Mouse (Mus musculus) ES-E14 (cell line): ENCODE data around the gene Tbx6. TPM values are rescaled to one million over a fixed set of nuclear protein-coding genes. Genes with fewer than 3 reads are reported as not detected.
"Not testable (repeated sequence)": the region's sequence is repeated elsewhere in the genome, so short reads cannot be mapped to it uniquely, and the experiment has no call there.

Experiments used
- DNase-seq: peaks from one replicate; pipeline ENCODE4 v3.0.0-alpha.2; 2013; ENCODE audit warnings: low read depth, low spot score
- H3K27ac ChIP-seq: 2 replicates; pipeline ENCODE4 v1.5.1; 2012; ENCODE audit warnings: low read depth, mild to moderate bottlenecking, low read length, moderate library complexity, mixed read lengths; ENCODE audit not compliant: poor library complexity, insufficient read depth, severe bottlenecking
- H3K36me3 ChIP-seq: 2 replicates; pipeline ENCODE4 v1.6.1; 2012; ENCODE audit warnings: mild to moderate bottlenecking, low read length, moderate library complexity, mixed read lengths; ENCODE audit not compliant: control insufficient read depth, poor library complexity, insufficient read depth, severe bottlenecking
- H3K4me1 ChIP-seq, 2 experiments: fragments of 150-350 bp in 1 of 2; sonication (generic) in 1 of 2; 2 replicates each; pipeline ENCODE4 v1.6.1; 2012; ENCODE audit warnings: low read length in 2 of 2, mild to moderate bottlenecking in 1 of 2, mixed read lengths in 1 of 2; ENCODE audit not compliant: control insufficient read depth in 2 of 2, insufficient read depth in 2 of 2, poor library complexity in 1 of 2
- H3K4me3 ChIP-seq, 2 experiments: fragments of 150-350 bp in 1 of 2; sonication (generic) in 1 of 2; 2 replicates each; pipeline ENCODE4 v1.5.1; 2012; ENCODE audit warnings: low read length in 2 of 2, low read depth in 1 of 2, mild to moderate bottlenecking in 1 of 2, mixed read lengths in 1 of 2; ENCODE audit not compliant: insufficient read depth in 1 of 2, poor library complexity in 1 of 2, severe bottlenecking in 1 of 2
- H3K9ac ChIP-seq: 2 replicates; pipeline ENCODE4 v1.6.1; 2012; ENCODE audit warnings: low read depth, mild to moderate bottlenecking, low read length, mixed read lengths; ENCODE audit not compliant: poor library complexity, insufficient read depth, severe bottlenecking
- H3K9me3 ChIP-seq: fragments of 150-350 bp; sonication (generic); 2 replicates; pipeline ENCODE4 v1.6.1; 2012; ENCODE audit warnings: low read depth, mild to moderate bottlenecking, low read length; ENCODE audit not compliant: control insufficient read depth, insufficient read depth
- CHD2 ChIP-seq: IDR thresholded peaks from 2 replicates; pipeline ENCODE4 v1.6.1; 2014; ENCODE audit warnings: mild to moderate bottlenecking, low read depth, low read length, inconsistent platforms
- HCFC1 ChIP-seq: IDR thresholded peaks from 2 replicates; pipeline ENCODE4 v1.6.1; 2012; ENCODE audit warnings: low read length, inconsistent platforms, borderline replicate concordance; ENCODE audit not compliant: insufficient read depth
- MAFK ChIP-seq: IDR thresholded peaks from 2 replicates; pipeline ENCODE4 v1.6.1; 2014; ENCODE audit warnings: mild to moderate bottlenecking, low read depth, low read length, inconsistent platforms; ENCODE audit not compliant: insufficient read depth
- ZC3H11A ChIP-seq: IDR thresholded peaks from 2 replicates; pipeline ENCODE4 v1.6.1; 2012; ENCODE audit warnings: low read depth, mild to moderate bottlenecking, inconsistent platforms, low read length, borderline replicate concordance
- ZNF384 ChIP-seq: IDR thresholded peaks from 2 replicates; pipeline ENCODE4 v1.6.1; 2012; ENCODE audit warnings: low read depth, low read length, inconsistent platforms
- in situ Hi-C, 2 experiments: fragments of 600-800 bp; cut with MboI; formaldehyde crosslinking; loops; one replicate each; pipeline ENCODE4 v1.15.1; 2025; ENCODE audit warnings: low sequenced_read_pairs in 2 of 2, inconsistent platforms in 1 of 2; ENCODE audit not compliant: unreplicated experiment in 2 of 2
- total RNA-seq: library from RNA; depleted of rRNA; stranded (reverse); fragments of 300-350 nt; gene quantifications from 2 replicates; pipeline ENCODE4 v1.2.3, GENCODE M21; 2012

Gene Tbx6
- total RNA-seq, 1 experiment = 0.89 TPM

DNA sequence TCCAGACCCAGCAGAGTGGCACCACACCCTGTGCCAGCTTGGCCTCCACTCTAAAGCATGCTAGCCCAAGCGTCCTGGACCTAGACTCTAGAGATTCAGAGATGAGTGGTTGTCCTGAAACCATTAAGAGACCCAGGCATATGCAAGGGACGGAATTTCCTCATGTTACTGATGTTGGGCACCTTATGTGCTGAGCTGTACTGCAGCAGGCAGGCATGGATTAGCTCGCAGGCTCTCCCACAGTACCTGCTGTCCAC, 5.4 kb upstream of the Tbx6 start:
- no peaks in the 10 kb centered on the region for H3K9me3 ChIP-seq
- H3K9ac ChIP-seq = peak overlapping the region; percentile 62; the same call in 1 of the 2 replicates
- H3K4me1 ChIP-seq = peaks cover 5 to 18% of the 10 kb centered on the region in 2 experiments
- TF ChIP-seq MAFK = no peak
- no peak for TF ChIP-seq HCFC1
- no peak for TF ChIP-seq ZC3H11A
- no peak for TF ChIP-seq ZNF384
- no peak for TF ChIP-seq CHD2
- no peak for DNase-seq
- peak overlapping the region in 1 of 2 experiments; percentile 74; a peak in 1 of 4 replicates for H3K4me3 ChIP-seq
- H3K36me3 ChIP-seq = peaks cover 2% of the 10 kb centered on the region; the same call in 1 of the 2 replicates
- in situ Hi-C loops = no loop called here
- H3K27ac ChIP-seq = no peak overlapping the region

DNA sequence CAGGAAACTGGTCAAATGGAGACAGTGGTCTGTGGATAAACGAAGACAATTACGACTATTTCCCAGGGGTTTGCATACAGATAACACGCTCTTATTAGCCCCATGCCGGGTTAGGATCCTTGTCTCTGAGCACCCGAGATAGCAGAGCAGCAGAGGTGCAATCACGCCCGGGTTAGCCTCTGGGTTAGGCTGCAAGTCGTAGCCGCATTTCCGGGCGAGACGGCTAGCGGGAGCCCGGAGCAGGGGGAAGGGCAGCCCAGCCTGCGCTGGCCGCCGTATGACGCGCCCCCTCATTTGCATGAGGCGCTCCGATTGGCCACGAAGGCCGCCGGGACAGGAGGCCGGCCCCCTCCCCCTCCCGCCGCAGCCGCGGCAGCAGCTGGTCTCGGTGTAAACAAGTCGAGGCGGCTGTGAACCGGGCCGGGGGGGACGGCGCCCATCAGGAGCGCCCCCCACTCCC, 4.7 kb upstream of the Tbx6 start, which contains the start of gene Ypel3:
TSS of gene Ypel3 (plus strand) at position 358 of the 460 bp plus-strand sequence.
- no peak for TF ChIP-seq ZC3H11A
- TF ChIP-seq HCFC1 = 0 out of 2 replicates have a peak, but pooled peaks have one; percentile 5
- no peak for TF ChIP-seq CHD2
- no peak for TF ChIP-seq MAFK
- TF ChIP-seq ZNF384 = no peak
- H3K4me1 ChIP-seq = peaks cover 5 to 23% of the 10 kb centered on the region in 2 experiments

DNA sequence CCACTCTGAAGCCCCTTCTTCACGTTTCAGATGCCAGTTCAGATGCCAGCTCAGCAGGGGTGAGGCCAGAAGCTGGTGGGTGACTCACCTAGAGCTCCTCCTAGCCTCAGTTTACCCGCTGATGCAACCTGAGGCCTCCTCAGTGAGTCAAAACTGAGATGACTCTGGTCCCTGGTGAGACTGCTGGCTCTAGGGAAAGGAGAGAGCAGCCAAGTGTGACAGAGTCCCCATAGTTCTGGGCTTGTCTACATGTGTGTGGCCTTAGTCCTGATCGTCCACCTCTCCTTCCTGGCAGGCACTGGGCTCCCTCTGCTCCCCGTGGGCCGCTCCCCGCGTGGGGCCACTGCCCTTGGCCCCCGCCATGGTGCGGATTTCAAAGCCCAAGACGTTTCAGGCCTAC, 3.8 kb upstream of the Tbx6 start:
- Histone ChIP-seq H3K4me3 (peak overlapping the region; percentile 74 to 85), H3K9me3 (no peaks in the 10 kb centered on the region), H3K36me3 (peaks cover 2% of the 10 kb centered on the region; the same call in 1 of the 2 replicates), H3K4me1 (peaks cover 5 to 23% of the 10 kb centered on the region in 2 experiments), H3K27ac (peak overlapping the region; percentile 5; the same call in 1 of the 2 replicates), H3K9ac (peak overlapping the region; percentile 77)
- in situ Hi-C loops = no loop called here
- no peak for DNase-seq
- TF ChIP-seq CHD2 (no peak), ZC3H11A (no peak), MAFK (no peak), HCFC1 (no peak), ZNF384 (no peak)

More for the DNA sequence above, 4.7 kb upstream of the Tbx6 start, which contains the start of gene Ypel3:
- Histone ChIP-seq H3K9ac (peak within 1 kb of the TSS; percentile 77), H3K9me3 (no peaks in the 10 kb centered on the region), H3K27ac (peak within 1 kb of the TSS; percentile 5), H3K4me3 (peak within 1 kb of the TSS; percentile 74 to 85), H3K36me3 (peaks cover 2% of the 10 kb centered on the region; the same call in 1 of the 2 replicates)
- DNase-seq = peak; percentile 62
- in situ Hi-C loops = no loop called here

DNA sequence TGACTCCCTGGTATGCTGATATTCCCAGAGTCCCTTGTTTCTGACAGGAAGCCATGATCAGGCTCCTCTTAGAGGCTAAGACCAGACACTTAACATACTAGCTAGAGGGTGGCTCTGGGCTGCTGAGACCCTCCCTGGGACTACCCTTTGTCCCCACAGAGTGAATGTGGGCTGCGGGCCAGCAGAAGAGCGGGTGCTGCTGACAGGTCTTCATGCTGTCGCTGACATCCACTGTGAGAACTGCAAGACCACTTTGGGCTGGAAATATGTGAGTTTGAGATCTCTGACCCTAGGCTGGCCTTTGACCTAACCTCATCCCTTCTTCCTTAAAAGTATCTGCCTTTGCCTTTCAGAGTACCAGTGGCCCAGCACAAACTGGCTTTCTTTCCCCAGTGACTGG, 3.1 kb upstream of the Tbx6 start:
- Histone ChIP-seq H3K4me1 (peaks cover 5 to 23% of the 10 kb centered on the region in 2 experiments), H3K9ac (no peak overlapping the region), H3K9me3 (no peaks in the 10 kb centered on the region), H3K27ac (no peak overlapping the region), H3K4me3 (no peak overlapping the region), H3K36me3 (peaks cover 4% of the 10 kb centered on the region; the same call in 1 of the 2 replicates)
- no peak for DNase-seq
- TF ChIP-seq MAFK (no peak), ZNF384 (no peak), ZC3H11A (no peak), CHD2 (no peak), HCFC1 (no peak)
- in situ Hi-C loops = no loop called here

DNA sequence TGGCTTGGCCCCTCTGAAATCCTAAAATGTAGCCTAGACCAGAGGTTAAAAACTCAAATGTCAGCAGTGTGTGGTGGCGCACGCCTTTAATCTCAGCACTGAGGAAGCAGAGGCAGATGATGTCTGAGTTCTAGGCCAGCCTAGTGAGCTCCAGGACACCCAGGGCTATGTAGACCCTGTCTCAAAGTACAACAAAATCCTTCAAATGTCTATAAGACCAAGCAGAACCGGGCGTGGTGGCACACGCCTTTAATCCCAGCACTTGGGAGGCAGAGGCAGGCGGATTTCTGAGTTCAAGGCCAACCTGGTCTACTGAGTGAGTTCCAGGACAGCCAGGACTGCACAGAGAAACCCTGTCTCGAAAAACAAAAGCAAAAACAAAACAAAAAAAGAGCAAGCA, 2.2 kb upstream of the Tbx6 start:
- H3K27ac ChIP-seq, H3K36me3 ChIP-seq, H3K4me3 ChIP-seq, H3K9ac ChIP-seq, DNase-seq, H3K9me3 ChIP-seq, in situ Hi-C loops: not testable (repeated sequence)
- H3K4me1 ChIP-seq = peaks cover 5 to 23% of the 10 kb centered on the region in 2 experiments
